Mouse (Mus musculus): Measurements from ENCODE around the gene Gm10100. TPM values are rescaled to one million over a fixed set of nuclear protein-coding genes. Genes with fewer than 3 reads are reported as not detected.
"Not testable (repeated sequence)": the region's sequence is repeated elsewhere in the genome, so short reads cannot be mapped to it uniquely, and the experiment has no call there.

Gm10100 gene
- total RNA-seq (2021): not detected
- long read RNA-seq, experiment 1: 0 reads
- long read RNA-seq, experiment 2: 0 reads

DNA sequence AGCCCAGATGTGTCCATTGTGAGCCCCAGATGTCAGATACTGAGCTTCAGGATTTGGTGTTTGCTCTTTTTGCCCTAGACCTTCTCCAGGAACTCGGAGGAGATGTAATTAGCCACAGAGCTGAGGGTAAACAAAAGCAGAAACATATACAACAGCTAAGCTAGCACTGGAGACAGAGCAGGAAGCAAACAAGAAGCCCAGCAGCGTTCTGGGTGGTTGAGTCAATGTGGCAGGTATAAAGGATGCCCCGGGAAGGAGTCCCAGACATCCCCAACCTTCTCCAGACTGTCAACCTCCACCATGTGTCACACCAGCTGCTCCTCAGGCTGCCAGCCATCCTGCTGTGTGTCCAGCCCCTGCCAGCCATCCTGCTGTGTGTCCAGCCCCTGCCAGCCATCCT, at the start of gene Gm10100:
Gene Gm10100, plus strand, starts transcription at position 301 of the 400 bp plus-strand sequence.
- DNase-seq (ENCODE audit: low spot score): no peak

DNA sequence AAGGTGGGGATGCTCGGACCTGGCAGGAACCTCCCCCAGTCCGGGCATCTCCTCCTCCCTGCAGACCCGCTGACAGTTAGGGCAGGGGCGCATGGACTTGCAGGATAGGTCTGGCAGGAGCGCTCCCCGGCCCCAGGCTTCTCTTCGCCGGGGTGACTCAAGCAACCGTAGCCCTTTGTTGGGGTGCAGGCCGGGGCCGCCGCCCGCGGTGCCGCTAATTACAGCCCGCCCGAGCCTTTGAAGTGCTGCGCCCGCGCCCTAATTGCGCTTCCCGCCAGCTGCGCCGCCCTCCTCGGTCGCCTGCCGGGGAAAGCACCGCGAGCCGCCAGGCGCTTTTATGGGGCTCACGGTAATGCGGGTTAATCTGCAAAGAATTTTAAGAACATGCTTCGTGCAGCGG, 48.7 kb upstream of the Gm10100 start:
- DNase-seq (ENCODE audit: low spot score): no peak

DNA sequence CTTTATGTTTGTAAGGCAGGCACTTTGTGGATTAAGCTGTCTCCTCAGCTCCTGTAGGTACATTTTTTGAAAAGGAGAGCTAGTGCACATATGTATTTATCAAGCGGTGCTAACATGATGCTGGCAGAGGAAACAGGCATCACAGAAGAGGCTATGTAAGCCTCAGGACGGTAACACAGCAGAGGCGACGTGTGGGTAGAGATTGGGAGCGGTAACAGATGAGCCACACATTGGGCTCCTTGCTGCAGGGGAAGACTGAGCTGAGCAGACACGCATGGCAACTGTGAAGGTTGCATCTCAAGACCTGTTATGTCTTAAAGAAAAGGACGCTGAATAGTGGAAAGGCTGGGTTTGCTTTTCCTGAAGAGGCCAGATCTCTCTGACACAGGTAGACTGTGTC, 43.3 kb upstream of the Gm10100 start:
- no peak for DNase-seq (ENCODE audit: low spot score)

DNA sequence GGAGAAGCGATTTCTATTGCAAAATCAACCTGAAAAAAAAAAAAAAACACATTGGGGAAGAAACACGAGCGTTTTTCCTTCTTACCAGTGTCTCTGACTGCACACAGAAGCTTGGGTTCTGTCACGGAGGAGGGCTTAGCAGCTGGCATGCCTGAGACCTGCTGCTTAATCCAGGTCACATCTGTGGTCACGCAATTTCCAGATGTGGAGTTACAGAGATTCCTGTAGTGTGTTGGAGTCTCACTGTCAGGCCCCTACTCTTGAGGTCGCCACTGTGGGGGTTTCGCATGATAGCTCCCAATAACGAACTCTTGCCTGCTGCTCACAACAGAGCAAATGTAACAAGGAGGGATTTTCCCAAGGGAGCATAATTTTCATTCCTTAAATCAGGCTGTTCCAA, 42.1 kb upstream of the Gm10100 start:
- no peak for DNase-seq (ENCODE audit: low spot score)

- no peak for DNase-seq (ENCODE audit: low spot score)
These were observed 40.2 kb upstream of the Gm10100 start, which contains the start of gene Tspear for GRCm38 (mm10) chr10:77685895-77686664. TSS of gene Tspear (plus strand) at chr10:77686569.

DNA sequence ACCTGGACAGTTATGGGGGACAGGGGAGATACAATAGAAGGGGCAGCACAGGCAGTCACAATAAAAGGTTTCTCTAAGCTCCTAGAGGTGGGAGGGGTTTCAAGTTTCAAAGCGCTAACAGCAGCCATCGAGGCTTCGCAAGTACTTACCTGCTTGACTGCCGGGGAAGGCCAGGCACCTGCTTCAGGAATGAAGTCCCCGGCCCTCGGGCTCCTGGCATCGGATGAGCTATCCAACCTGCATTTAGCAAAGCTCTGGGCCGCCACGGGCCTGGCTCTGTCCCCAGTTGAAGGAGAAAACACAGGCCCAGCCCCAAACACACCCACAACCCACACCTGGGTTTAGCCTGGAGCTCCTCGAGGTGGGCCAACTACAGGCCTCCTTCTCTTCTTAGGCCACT, 39.3 kb upstream of the Gm10100 start:
- DNase-seq (ENCODE audit: low spot score): no peak

DNA sequence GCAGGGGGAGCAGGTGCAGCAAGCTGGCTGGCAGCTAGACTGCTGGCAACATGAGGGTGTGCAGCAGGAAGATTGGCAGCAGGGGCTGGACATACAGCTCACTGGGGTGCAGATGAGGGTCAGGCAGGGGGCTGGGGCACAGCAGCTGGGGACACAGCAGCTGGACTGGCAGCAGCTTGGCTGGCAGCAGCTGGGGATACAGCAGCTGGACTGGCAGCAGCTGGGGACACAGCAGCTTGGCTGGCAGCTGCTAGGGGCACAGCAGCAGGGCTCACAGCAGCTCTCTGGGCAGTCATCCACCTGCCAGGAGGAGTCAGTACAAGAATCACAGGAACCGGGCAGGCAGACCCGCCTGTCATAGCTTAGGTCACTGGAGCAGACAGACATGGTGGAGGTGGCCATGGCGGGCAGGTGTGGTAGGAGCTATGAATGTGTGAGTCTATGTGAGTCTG, 35.9 kb upstream of the Gm10100 start, which contains the start of gene Gm19402:
Gene Gm19402, minus strand, starts transcription at position 402 of the 452 bp plus-strand sequence.
- DNase-seq (ENCODE audit: low spot score): not testable (repeated sequence)

- no peak for DNase-seq (ENCODE audit: low spot score)
These were observed 29.2 kb upstream of the Gm10100 start, which contains the start of gene Gm9508 for GRCm38 (mm10) chr10:77697133-77697532. TSS of gene Gm9508 (minus strand) at chr10:77697233.

DNA sequence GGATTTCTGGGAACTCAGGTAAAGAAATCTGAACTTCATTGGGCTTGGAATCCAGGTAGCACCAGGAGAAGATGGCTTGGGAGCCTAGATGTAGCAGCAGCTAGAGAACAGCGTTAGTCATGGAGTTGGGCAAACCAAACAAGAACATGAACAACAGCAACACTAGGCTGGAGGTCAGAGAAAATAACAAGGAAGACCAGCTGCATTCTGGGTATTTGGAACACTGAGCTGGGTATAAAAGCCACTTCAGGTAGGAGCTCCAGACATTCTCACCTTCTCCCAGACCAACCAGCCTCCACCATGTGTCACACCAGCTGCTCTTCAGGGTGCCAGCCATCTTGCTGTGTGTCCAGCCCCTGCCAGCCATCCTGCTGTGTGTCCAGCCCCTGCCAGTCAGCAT, 20.0 kb upstream of the Gm10100 start, which contains the start of gene Gm10272:
Gene Gm10272, plus strand, starts transcription at position 301 of the 400 bp plus-strand sequence.
- no peak for DNase-seq (ENCODE audit: low spot score)

DNA sequence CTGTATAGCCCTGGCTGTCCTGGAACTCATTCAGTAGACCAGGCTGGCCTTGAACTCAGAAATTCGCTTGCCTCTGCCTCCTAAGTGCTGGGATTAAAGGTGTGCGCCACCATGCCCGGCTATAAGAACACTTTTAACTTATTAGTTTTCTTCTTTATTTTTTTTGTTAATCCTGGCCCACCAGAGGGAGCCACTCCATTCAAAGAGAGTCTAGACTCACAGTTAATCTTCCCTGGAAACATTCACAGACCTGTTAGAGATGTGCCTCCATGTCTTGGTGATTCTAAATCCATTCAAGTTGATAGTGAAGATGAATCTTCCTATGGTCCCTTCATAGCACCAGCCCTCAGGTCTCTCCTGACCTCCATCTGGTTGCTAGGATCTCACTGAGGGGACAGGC, 16.5 kb upstream of the Gm10100 start:
- DNase-seq (ENCODE audit: low spot score): no peak

- not testable (repeated sequence) for DNase-seq (ENCODE audit: low spot score)
These were observed 15.1 kb upstream of the Gm10100 start, which contains the start of gene Gm10024 for GRCm38 (mm10) chr10:77711157-77711556. TSS of gene Gm10024 (plus strand) at chr10:77711457.

DNA sequence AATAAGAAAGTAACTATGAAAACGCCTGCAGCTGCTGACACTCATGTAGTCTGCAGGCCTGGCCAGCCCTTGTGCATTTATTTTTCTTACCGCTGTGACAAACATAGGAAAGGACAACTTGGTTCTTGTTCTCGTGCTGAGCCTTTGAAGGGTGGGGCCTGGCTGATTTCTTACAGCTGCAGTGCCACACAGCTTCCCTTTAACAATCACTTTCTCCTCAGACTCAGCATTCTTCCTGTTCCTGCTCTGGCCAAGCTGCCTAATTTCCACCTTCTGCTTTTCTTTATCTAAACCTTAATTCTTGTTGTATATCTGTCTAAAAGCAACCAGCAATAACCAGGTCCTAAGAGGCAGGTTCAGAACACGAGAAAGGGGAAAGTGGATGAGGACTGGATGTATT, 12.6 kb upstream of the Gm10100 start:
- no peak for DNase-seq (ENCODE audit: low spot score)

GRCm38 (mm10) chr10:77715507-77715906, 10.8 kb upstream of the Gm10100 start, which contains the start of gene Gm10142:
TSS of gene Gm10142 (plus strand) at chr10:77715807.
- no peak for DNase-seq (ENCODE audit: low spot score)

DNA sequence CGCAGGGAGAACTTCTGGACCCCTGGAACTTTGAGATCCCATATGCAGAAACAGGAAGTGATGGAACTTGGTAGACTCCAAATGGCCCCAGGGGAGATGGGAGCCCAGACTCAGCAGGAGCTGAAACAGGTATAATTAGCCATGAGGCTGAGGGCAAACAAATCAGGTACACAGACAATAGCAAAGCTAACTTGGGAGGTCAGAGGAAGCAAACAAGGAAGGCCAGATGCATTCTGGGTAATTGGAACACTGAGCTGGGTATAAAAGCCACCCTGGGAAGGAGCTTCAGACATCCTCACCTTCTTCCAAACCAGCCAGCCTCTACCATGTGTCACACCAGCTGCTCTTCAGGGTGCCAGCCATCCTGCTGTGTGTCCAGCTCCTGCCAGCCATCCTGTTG, 6.0 kb upstream of the Gm10100 start, which contains the start of gene Krtap12-1:
Gene Krtap12-1, plus strand, starts transcription at position 301 of the 400 bp plus-strand sequence.
- DNase-seq (ENCODE audit: low spot score): not testable (repeated sequence)

DNA sequence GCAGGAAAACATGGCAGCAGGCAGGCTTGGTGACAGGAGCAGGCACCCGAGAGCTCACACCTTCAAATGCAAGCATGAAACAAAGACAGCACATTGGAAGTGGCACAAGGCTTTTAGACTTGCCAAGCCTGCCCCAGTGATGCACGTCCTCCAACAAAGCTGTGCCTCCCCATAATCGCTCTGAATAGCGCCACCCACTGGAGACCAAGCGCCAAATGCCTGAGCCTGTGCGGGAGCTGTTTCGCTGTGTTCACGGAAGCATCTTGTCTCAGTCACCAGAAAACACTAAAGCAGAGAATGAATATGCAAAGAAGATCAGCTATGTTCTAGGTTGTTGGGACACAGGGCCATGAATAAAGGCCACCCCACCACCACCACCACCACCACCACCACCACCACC, 1.4 kb upstream of the Gm10100 start:
- DNase-seq (ENCODE audit: low spot score): no peak

GRCm38 (mm10) chr10:77728280-77728679, 2.0 kb downstream of the Gm10100 start:
- no peak for DNase-seq (ENCODE audit: low spot score)

- DNase-seq (ENCODE audit: low spot score): no peak
These were observed 3.0 kb downstream of the Gm10100 start for GRCm38 (mm10) chr10:77729241-77729640.

DNA sequence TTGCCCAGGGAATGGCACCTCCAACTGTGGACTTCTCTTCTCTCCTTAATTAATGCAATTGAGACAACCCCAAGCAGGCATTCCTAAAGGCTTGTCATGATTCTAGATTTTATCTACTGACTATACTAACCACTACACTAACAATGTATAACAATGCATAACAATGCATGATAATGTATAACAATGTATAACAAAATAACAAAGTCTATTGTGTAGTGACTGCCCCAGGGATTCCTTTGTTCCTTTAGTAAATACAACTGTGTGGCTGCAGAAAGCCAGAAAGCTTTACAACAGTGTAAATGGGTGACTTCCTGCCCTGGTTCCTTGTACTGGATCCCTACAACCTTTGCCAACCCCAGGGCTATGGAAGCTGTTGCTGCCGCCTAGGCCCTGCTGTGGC, 9.6 kb downstream of the Gm10100 start:
- no peak for DNase-seq (ENCODE audit: low spot score)

GRCm38 (mm10) chr10:77738929-77739328, 12.6 kb downstream of the Gm10100 start:
- no peak for DNase-seq (ENCODE audit: low spot score)

DNA sequence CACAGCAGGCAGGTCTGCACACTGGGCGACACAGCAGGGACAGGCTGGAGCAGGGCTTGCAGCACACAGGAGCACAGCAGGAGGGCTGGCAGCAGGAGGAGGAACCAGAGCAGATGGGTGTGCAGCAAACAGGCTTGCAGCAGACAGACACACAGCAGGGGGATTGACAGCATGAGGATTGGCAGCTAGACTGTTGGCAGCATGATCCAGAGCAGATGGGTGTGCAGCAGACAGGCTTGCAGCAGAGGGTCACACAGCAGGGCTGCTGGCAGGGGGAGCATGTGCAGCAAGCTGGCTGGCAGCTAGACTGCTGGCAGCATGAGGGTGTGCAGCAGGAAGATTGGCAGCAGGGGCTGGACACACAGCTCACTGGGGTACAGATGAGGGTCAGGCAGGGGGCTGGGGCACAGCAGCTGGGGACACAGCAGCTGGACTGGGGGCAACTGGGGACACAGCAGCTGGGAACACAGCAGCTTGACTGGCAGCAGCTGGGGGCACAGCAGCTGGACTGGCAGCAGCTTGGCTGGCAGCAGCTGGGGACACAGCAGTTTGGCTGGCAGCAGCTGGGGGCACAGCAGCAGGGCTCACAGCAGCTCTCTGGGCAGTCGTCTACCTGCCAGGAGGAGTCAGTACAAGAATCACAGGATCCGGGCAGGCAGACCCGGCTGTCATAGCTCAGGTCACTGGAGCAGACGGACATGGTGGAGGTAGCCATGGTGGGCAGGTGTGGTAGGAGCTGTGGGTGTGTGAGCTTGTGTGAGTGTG, 15.8 kb downstream of the Gm10100 start, which contains the start of gene Gm18596:
Gene Gm18596, minus strand, starts transcription at position 715 of the 765 bp plus-strand sequence.
- not testable (repeated sequence) for DNase-seq (ENCODE audit: low spot score)

GRCm38 (mm10) chr10:77750686-77751085, 24.4 kb downstream of the Gm10100 start:
- not testable (repeated sequence) for DNase-seq (ENCODE audit: low spot score)

DNA sequence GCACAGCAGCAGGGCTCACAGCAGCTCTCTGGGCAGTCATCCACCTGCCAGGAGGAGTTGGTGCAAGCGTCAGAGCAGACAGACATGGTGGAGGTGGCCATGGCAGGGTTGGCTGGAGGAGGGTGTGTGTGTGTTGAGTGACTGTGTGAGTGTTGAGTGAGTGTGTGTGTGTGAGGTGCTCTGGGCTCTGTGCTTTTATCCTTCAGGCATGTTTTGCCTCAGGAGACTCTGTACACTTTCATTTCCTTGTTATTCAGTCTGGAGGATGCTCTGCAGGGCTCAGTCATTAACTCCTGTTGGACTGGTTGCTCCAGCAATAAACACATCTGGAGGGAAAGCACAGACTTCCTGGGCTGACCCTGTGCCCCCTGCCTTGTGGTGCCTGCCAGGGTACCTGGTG, 25.0 kb downstream of the Gm10100 start, which contains the start of gene Gm9736:
Gene Gm9736, minus strand, starts transcription at position 101 of the 400 bp plus-strand sequence.
- not testable (repeated sequence) for DNase-seq (ENCODE audit: low spot score)

Data from gastrocnemius, adult 18-20 months (tissue).